Mouse (Mus musculus): ENCODE measurements at regions not wholly inside any gene's neighbourhood (a gene's known extent, or its start where the extent isn't known, plus 50 kb on each side); places are given as distances from the start of the nearest gene placed in this dataset.

DNA sequence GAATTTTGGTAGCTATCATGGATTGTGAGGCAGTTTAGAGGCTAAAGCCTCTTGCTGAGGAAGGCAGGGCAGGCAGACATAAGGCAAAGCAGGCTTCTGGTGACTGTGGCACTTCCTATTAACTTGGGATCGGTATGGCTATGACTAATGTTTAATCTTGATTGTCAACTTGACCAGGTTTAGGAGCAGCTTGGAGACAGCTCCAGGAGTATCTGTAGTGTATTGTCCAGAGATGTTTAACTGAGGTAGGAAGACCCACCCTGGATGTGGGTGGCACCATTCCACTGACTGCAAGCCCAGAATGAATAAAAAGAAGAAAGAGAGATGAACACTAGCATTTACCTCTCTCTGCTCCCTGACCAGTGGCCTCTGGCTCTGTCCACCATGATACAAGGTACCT lies 83.1 kb upstream of the 1700024P04Rik start:
- TF ChIP-seq CTCF (IDR thresholded peaks at IDR 0.05; ENCODE audit: borderline replicate concordance, insufficient read depth, low read length): no peak
- TF ChIP-seq POLR2A (IDR thresholded peaks at IDR 0.05; ENCODE audit: low read depth, low read length): no peak

Measured in embryonic fibroblast, embryonic 13.5 days (primary cell).